Mouse (Mus musculus) splenic B cell, adult 2 months (primary cell): ENCODE measurements around the gene Prkcd.

Experiments used
- DNase-seq: peaks from one replicate; pipeline ENCODE4 v3.0.0-alpha.2; 2011; ENCODE audit warnings: low read depth, low spot score
- H3K27me3 ChIP-seq: 2 replicates; pipeline ENCODE4 v1.6.1; 2012; ENCODE audit warnings: mild to moderate bottlenecking, low read length, moderate library complexity, mixed read lengths; ENCODE audit not compliant: control insufficient read depth, poor library complexity, insufficient read depth, severe bottlenecking
- H3K36me3 ChIP-seq: 2 replicates; pipeline ENCODE4 v1.6.1; 2012; ENCODE audit warnings: mild to moderate bottlenecking, low read length, moderate library complexity, mixed read lengths; ENCODE audit not compliant: control insufficient read depth, poor library complexity, insufficient read depth, severe bottlenecking

The Prkcd gene

GRCm38 (mm10) chr14:30626756-30627742 lies 1.0 kb upstream of the Prkcd start:
- no peaks in the 10 kb centered on the region for H3K36me3 ChIP-seq
- peak; percentile 46 for DNase-seq
- no peaks in the 10 kb centered on the region for H3K27me3 ChIP-seq

GRCm38 (mm10) chr14:30625131-30625807 lies 741 bp downstream of the Prkcd start:
- Histone ChIP-seq H3K36me3 (no peaks in the 10 kb centered on the region; the same call in 1 of the 2 replicates), H3K27me3 (no peaks in the 10 kb centered on the region)
- DNase-seq, result peak; percentile 35

- H3K27me3 ChIP-seq, result no peaks in the 10 kb centered on the region
- peak; percentile 48 for DNase-seq
Observed at GRCm38 (mm10) chr14:30624277-30624721, 1.7 kb downstream of the Prkcd start.

GRCm38 (mm10) chr14:30622556-30622955 lies 3.5 kb downstream of the Prkcd start:
- Histone ChIP-seq H3K27me3 (no peaks in the 10 kb centered on the region), H3K36me3 (peaks cover 2% of the 10 kb centered on the region; the same call in 1 of the 2 replicates)
- no peak for DNase-seq

More at GRCm38 (mm10) chr14:30624277-30624721, 1.7 kb downstream of the Prkcd start:
- no peaks in the 10 kb centered on the region; the same call in 1 of the 2 replicates for H3K36me3 ChIP-seq

- H3K36me3 ChIP-seq, result peaks cover 2% of the 10 kb centered on the region; the same call in 1 of the 2 replicates
- DNase-seq, result no peak
- H3K27me3 ChIP-seq, result no peaks in the 10 kb centered on the region
Observed at GRCm38 (mm10) chr14:30622130-30622529, 3.9 kb downstream of the Prkcd start.

- Histone ChIP-seq H3K27me3 (no peaks in the 10 kb centered on the region), H3K36me3 (peaks cover 2% of the 10 kb centered on the region; the same call in 1 of the 2 replicates)
- peak; percentile 58 for DNase-seq
Observed at GRCm38 (mm10) chr14:30619982-30620578, 5.9 kb downstream of the Prkcd start.

GRCm38 (mm10) chr14:30618746-30619275 lies 7.2 kb downstream of the Prkcd start:
- DNase-seq, result no peak
- Histone ChIP-seq H3K27me3 (no peaks in the 10 kb centered on the region), H3K36me3 (peaks cover 2% of the 10 kb centered on the region; the same call in 1 of the 2 replicates)

GRCm38 (mm10) chr14:30616751-30617150 lies 9.3 kb downstream of the Prkcd start:
- H3K27me3 ChIP-seq, result no peaks in the 10 kb centered on the region
- H3K36me3 ChIP-seq, result peaks cover 2% of the 10 kb centered on the region
- no peak for DNase-seq

GRCm38 (mm10) chr14:30612962-30613715 lies 12.9 kb downstream of the Prkcd start:
- Histone ChIP-seq H3K27me3 (no peaks in the 10 kb centered on the region), H3K36me3 (peaks cover 8% of the 10 kb centered on the region)
- DNase-seq, result no peak

- peaks cover 8% of the 10 kb centered on the region for H3K36me3 ChIP-seq
- DNase-seq, result peak; percentile 83
Observed at GRCm38 (mm10) chr14:30612523-30612922, 13.5 kb downstream of the Prkcd start.

GRCm38 (mm10) chr14:30610940-30611339 lies 15.1 kb downstream of the Prkcd start:
- no peak for DNase-seq
- Histone ChIP-seq H3K27me3 (no peaks in the 10 kb centered on the region), H3K36me3 (peaks cover 8% of the 10 kb centered on the region)

More at GRCm38 (mm10) chr14:30612523-30612922, 13.5 kb downstream of the Prkcd start:
- H3K27me3 ChIP-seq, result no peaks in the 10 kb centered on the region

GRCm38 (mm10) chr14:30610304-30610703 lies 15.7 kb downstream of the Prkcd start:
- H3K36me3 ChIP-seq, result peaks cover 8% of the 10 kb centered on the region
- no peak for DNase-seq
- no peaks in the 10 kb centered on the region for H3K27me3 ChIP-seq

- DNase-seq, result no peak
- no peaks in the 10 kb centered on the region for H3K27me3 ChIP-seq
- H3K36me3 ChIP-seq, result peaks cover 8% of the 10 kb centered on the region
Observed at GRCm38 (mm10) chr14:30609499-30609898, 16.5 kb downstream of the Prkcd start.

GRCm38 (mm10) chr14:30608176-30608575 lies 17.8 kb downstream of the Prkcd start:
- no peaks in the 10 kb centered on the region for H3K27me3 ChIP-seq
- H3K36me3 ChIP-seq, result peaks cover 13% of the 10 kb centered on the region
- DNase-seq, result peak; percentile 81
